Mouse (Mus musculus) c-Kit-positive CD71-positive TER-119-positive erythroid progenitor cells, embryonic 14.5 days (primary cell): ENCODE results near the gene Smpdl3b.

Experiments used
- DNase-seq: peaks from one replicate; pipeline ENCODE4 v3.0.0-alpha.2; 2013; ENCODE audit warnings: low spot score

Gene Smpdl3b

DNA sequence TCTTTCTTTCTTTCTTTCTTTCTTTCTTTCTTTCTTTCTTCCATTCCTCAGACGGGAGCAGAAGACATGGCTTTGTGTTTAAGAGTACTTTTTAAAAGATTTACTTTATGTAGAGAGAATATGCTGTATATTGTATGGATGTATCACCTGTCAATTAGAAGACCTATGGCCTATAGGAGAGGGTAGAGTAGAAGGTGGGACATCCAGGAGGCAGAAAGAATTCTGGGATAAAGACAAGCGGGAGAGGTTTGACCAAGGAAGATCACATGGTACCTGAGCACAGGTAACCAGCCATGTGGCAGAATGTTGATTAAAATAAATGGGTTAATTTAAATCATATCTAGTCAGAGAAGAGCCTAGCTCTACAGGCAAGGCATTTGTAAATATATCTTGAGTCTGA lies 22.3 kb downstream of the Smpdl3b start:
- DNase-seq, result no peak

GRCm38 (mm10) chr4:132733071-132733770 lies 23.8 kb downstream of the Smpdl3b start:
- DNase-seq, result no peak

DNA sequence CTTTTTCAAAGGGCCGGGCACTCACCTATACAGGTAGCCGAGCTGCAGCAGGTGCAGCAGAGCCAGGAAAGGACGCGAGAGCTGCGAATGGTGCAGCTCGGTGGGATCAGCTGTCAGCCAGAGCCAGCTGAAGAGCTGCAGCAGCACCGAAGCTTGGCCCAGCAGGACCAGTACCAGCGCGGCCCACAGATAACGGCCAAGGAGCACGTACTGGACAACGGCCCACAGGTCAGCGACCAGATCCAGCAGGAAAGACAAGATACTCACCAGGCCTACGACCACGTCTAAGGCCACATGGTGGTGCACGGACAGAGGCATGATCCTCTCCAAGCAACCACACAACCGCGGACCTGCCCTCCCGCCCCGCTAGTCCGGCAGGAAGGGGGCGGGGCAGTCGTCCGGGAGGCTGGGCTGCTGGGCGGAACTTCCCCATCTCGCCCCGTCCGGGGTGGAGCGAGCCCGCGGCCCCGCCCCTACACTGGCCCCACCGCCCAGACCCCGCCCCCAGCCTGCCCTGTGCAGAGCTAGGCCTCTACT lies 24.8 kb downstream of the Smpdl3b start, which contains the start of gene Xkr8:
Gene Xkr8, minus strand, starts transcription at position 399 of the 537 bp plus-strand sequence.
- peak; percentile 74 for DNase-seq

- DNase-seq, result no peak
These were observed 25.4 kb downstream of the Smpdl3b start for GRCm38 (mm10) chr4:132731616-132732015.

DNA sequence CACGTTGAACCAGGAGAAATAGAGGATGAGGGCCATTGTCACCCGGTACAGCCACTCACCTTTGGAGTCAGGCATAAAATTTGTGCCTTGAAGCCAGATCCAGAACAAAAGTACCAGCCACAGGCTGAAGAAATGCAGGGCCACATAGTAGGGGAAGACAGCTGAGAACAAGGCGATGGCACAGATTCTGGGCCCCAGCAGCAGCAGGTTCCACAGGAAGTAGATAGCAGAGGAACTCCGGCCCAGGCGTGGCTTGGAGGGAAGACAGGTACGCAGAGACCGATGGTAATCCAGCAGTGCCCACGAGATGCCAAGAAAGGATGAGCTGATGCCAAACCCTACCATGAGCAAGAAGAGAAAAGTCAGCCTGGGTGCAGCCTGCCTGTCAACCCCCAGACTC lies 28.8 kb downstream of the Smpdl3b start:
- DNase-seq, result no peak

GRCm38 (mm10) chr4:132718251-132718650 lies 38.8 kb downstream of the Smpdl3b start:
- DNase-seq, result no peak

GRCm38 (mm10) chr4:132713181-132713580 lies 43.9 kb downstream of the Smpdl3b start:
- no peak for DNase-seq

DNA sequence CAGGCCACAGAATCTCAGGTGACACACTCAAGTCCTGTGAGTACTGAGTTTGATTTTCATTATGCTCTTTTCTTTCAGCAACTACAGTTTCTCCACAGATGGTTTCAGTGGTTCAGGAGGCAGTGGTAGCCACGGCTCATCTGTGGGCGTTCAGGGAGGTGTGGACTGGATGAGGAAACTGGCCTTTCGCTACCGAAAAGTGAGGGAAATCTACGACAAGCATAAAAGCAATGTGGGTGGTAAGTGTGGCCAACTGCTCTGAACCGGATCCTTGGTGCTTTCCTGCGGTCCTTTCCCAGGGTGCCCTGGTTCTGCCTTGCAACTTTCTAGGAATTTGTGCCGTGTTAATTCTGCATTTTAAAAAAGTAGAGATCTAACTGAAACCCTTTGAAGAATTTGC lies 50.2 kb downstream of the Smpdl3b start:
- DNase-seq, result no peak

GRCm38 (mm10) chr4:132702076-132702475 lies 55.0 kb downstream of the Smpdl3b start:
- DNase-seq, result no peak

- no peak for DNase-seq
These were observed 63.7 kb downstream of the Smpdl3b start for GRCm38 (mm10) chr4:132693366-132693765.

- DNase-seq, result no peak
These were observed 67.4 kb downstream of the Smpdl3b start for GRCm38 (mm10) chr4:132689634-132690033.
